Mouse (Mus musculus): ENCODE results near the gene Rbl1. TPM values are rescaled to one million over a fixed set of nuclear protein-coding genes. Genes with fewer than 3 reads are reported as not detected.

Gene Rbl1
- polyA plus RNA-seq, 1 experiment from 2014 or later = 9.1 TPM

DNA sequence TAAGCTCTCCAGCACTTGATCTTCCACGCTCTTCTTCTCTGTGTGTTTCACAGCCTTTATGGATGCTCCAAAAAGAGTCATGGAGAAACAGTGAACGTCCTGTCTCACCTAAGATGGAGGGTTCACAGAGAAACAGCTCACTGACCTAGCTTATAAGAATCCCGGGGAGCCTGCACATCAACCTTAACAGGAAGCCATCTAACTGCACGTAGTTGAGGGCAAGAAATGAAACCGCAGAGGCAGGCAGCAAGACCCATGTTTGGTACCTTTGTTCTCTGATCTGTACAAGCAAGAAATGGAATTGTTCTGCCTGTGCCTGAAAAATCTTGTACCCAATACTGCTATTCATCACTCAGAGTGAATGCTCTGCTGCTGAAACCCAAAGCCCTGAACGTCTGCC is 15.8 kb upstream of the Rbl1 start:
- Histone ChIP-seq H3K27me3 (ENCODE audit: control insufficient read depth, insufficient read depth, low read length) (no peaks in the 10 kb centered on the region), H3K36me3 (ENCODE audit: control insufficient read depth, insufficient read depth, low read length) (no peaks in the 10 kb centered on the region), H3K9ac (ENCODE audit: low read length) (no peak overlapping the region), H3K9me3 (ENCODE audit: control insufficient read depth, low read length) (no peaks in the 10 kb centered on the region), H3K27ac (replicated peaks) (no peak overlapping the region), H3K4me2 (replicated peaks; ENCODE audit: low read depth) (no peak overlapping the region), H3K4me3 (ENCODE audit: low read depth, low read length) (no peak overlapping the region), H3K4me1 (replicated peaks; ENCODE audit: control insufficient read depth, insufficient read depth) (no peaks in the 10 kb centered on the region)
- DNase-seq (ENCODE audit: low spot score) (no peak), ATAC-seq (ENCODE audit: low FRiP score, low TSS enrichment) (no peak)
- TF ChIP-seq CTCF (IDR thresholded peaks at IDR 0.05; ENCODE audit: low read depth) (no peak), EP300 (optimal IDR thresholded peaks at IDR 0.05) (no peak)
- WGBS = 76% methylated on average over 6 of the region's 6 CpGs

DNA sequence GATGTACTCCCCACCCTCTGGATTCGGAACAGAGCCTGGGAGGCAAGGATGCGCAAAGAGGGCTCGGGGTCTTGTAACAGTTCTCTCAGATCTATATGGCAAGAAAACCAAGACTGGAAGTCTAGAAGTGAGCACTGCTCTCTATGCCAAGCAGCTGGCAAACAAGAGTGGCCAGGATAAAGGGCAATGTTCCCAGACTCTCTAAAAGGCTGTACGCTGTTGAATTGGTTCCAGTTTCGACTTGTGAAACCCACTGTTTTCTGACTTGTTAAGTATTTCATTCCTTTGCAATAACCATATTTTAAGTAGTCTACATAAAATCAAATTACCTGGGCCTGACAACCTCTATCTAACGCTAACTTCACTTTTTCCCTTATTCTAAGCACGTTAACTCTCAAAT is 7.4 kb upstream of the Rbl1 start:
- no peak overlapping the region for H3K9ac ChIP-seq (ENCODE audit: low read length)
- no peak overlapping the region for H3K4me3 ChIP-seq (ENCODE audit: low read depth, low read length)
- TF ChIP-seq EP300 (optimal IDR thresholded peaks at IDR 0.05) = no peak
- TF ChIP-seq CTCF (IDR thresholded peaks at IDR 0.05; ENCODE audit: low read depth) = no peak
- H3K9me3 ChIP-seq (ENCODE audit: control insufficient read depth, low read length) = no peaks in the 10 kb centered on the region
- H3K36me3 ChIP-seq (ENCODE audit: control insufficient read depth, insufficient read depth, low read length) = no peaks in the 10 kb centered on the region
- DNase-seq (ENCODE audit: low spot score) (no peak), ATAC-seq (ENCODE audit: low FRiP score, low TSS enrichment) (no peak)
- H3K4me1 ChIP-seq (replicated peaks; ENCODE audit: control insufficient read depth, insufficient read depth) = no peaks in the 10 kb centered on the region
- no peak overlapping the region for H3K27ac ChIP-seq (replicated peaks)
- no peaks in the 10 kb centered on the region for H3K27me3 ChIP-seq (ENCODE audit: control insufficient read depth, insufficient read depth, low read length)
- 94% methylated on average over 7 of the region's 7 CpGs for WGBS
- H3K4me2 ChIP-seq (replicated peaks; ENCODE audit: low read depth) = no peak overlapping the region

DNA sequence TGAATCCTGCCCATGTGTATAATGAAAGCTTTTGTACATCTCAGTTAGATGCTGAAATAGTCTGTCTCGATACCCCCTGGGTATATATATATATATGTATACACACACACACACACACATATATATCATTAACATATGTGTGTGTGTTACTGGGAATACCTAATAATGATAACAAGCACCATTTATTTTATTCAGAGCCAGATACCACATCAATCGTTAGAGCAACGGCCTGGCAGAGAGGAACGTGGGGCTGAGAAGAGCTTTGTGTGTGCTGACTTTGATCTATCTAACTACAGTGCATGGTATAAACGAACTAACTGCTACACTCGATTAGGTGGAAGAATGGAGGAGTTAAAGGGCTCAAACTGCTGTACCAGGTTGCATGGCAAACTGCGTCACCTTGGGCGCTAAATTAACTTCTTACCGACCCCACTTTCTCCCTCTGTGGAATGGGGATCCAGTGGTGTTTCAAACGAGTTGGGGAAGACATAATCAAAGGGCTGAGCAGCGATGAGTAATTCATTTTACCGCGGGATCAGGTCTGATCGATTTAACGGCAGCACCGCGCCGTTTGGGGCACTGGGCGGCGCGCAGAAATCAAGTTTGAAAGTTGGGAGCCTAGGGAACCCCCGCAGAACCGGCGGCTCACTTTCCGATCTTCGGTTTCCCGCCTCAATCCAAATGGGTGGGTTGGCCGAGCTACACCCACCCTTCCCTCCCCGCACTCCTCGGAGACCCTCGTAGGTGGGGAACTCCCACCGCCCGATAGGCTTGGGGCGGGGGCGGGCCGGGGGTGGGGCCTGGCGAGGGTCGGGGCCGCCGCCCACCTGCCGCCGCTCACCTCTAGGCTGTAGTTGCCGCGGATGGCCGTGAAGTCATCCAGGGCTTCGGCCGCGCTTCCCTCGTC is 622 bp downstream of the Rbl1 start:
- peak overlapping the region; percentile 89 for H3K9ac ChIP-seq (ENCODE audit: low read length)
- no peaks in the 10 kb centered on the region for H3K9me3 ChIP-seq (ENCODE audit: control insufficient read depth, low read length)
- no peaks in the 10 kb centered on the region for H3K27me3 ChIP-seq (ENCODE audit: control insufficient read depth, insufficient read depth, low read length)
- H3K4me1 ChIP-seq (replicated peaks; ENCODE audit: control insufficient read depth, insufficient read depth) = no peaks in the 10 kb centered on the region
- H3K27ac ChIP-seq (replicated peaks) = peak overlapping the region; percentile 93
- peak; percentile 46 for TF ChIP-seq CTCF (IDR thresholded peaks at IDR 0.05; ENCODE audit: low read depth)
- no peak for TF ChIP-seq EP300 (optimal IDR thresholded peaks at IDR 0.05)
- peak overlapping the region; percentile 83 for H3K4me3 ChIP-seq (ENCODE audit: low read depth, low read length)
- 1% methylated on average over 43 of the region's 49 CpGs for WGBS
- ATAC-seq (ENCODE audit: low FRiP score, low TSS enrichment) (peak; percentile 75; the same call in 1 of the 2 replicates), DNase-seq (ENCODE audit: low spot score) (peak; percentile 54)
- peak overlapping the region; percentile 84 for H3K4me2 ChIP-seq (replicated peaks; ENCODE audit: low read depth)
- no peaks in the 10 kb centered on the region for H3K36me3 ChIP-seq (ENCODE audit: control insufficient read depth, insufficient read depth, low read length)

DNA sequence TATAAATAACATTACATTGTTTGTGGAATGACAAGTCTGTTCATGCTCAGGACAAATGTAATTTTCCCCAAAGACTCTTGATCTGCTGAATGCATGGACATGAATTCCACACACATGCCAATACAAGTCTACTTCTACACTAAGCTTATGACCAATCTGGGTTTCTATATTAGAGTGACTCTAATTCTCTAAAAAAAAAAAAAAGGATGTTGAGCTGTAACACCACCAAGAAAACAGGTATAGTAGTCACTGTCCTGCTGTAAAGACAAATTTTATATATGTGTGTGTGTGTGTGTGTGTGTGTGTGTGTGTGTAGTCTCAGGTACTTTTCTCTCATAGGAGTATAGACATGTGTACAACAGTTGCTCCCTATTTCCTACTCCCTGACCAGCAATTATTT is 1.3 kb downstream of the Rbl1 start:
- TF ChIP-seq EP300 (optimal IDR thresholded peaks at IDR 0.05) = no peak
- TF ChIP-seq CTCF (IDR thresholded peaks at IDR 0.05; ENCODE audit: low read depth) = no peak
- Histone ChIP-seq H3K4me3 (ENCODE audit: low read depth, low read length) (no peak overlapping the region), H3K9me3 (ENCODE audit: control insufficient read depth, low read length) (no peaks in the 10 kb centered on the region), H3K27me3 (ENCODE audit: control insufficient read depth, insufficient read depth, low read length) (no peaks in the 10 kb centered on the region), H3K9ac (ENCODE audit: low read length) (no peak overlapping the region), H3K36me3 (ENCODE audit: control insufficient read depth, insufficient read depth, low read length) (no peaks in the 10 kb centered on the region), H3K4me2 (replicated peaks; ENCODE audit: low read depth) (peak overlapping the region; percentile 84; the same call in 1 of the 2 replicates), H3K27ac (replicated peaks) (no peak overlapping the region; the same call in 1 of the 2 replicates), H3K4me1 (replicated peaks; ENCODE audit: control insufficient read depth, insufficient read depth) (no peaks in the 10 kb centered on the region)
- ATAC-seq (ENCODE audit: low FRiP score, low TSS enrichment) = no peak
- DNase-seq (ENCODE audit: low spot score) = no peak

DNA sequence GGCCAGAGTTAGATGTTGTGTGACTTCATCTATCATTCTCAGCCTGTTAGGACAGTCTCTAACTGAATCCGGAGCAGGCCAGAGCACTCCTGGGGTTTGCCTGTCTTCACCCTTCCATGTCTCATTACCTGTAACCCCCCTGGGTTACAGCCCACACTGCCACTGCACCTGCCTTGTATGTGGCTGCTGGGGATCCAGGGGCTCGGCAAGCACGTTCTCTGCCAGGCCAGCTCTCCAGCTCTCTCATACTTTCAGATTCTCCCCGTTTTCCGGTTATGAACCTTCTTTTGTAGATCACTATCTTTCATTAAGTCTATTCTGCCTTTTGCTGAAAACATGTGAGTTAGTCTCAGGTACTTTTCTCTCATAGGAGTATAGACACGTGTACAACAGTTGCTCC is 2.0 kb downstream of the Rbl1 start:
- Histone ChIP-seq H3K9me3 (ENCODE audit: control insufficient read depth, low read length) (no peaks in the 10 kb centered on the region), H3K9ac (ENCODE audit: low read length) (no peak overlapping the region), H3K36me3 (ENCODE audit: control insufficient read depth, insufficient read depth, low read length) (no peaks in the 10 kb centered on the region), H3K27me3 (ENCODE audit: control insufficient read depth, insufficient read depth, low read length) (no peaks in the 10 kb centered on the region), H3K4me1 (replicated peaks; ENCODE audit: control insufficient read depth, insufficient read depth) (no peaks in the 10 kb centered on the region), H3K4me3 (ENCODE audit: low read depth, low read length) (no peak overlapping the region), H3K4me2 (replicated peaks; ENCODE audit: low read depth) (no peak overlapping the region), H3K27ac (replicated peaks) (0 out of 2 replicates have a peak overlapping the region, but pooled peaks have one; percentile 40)
- TF ChIP-seq CTCF (IDR thresholded peaks at IDR 0.05; ENCODE audit: low read depth) (no peak), EP300 (optimal IDR thresholded peaks at IDR 0.05) (no peak)
- DNase-seq (ENCODE audit: low spot score) = no peak
- ATAC-seq (ENCODE audit: low FRiP score, low TSS enrichment) = no peak
- 59% methylated on average over 6 of the region's 6 CpGs for WGBS

Measured in stomach, postnatal 0 days (tissue).